Mouse (Mus musculus): ENCODE data around the gene Olfr91. TPM values are rescaled to one million over a fixed set of nuclear protein-coding genes. Genes with fewer than 3 reads are reported as not detected.

Olfr91 gene
- polyA plus RNA-seq, 1 experiment from 2014 or later: not detected

- no peak for ATAC-seq (ENCODE audit: insufficient number of reproducible peaks, insufficient read depth, low FRiP score, low TSS enrichment)
- no peaks in the 10 kb centered on the region for H3K27me3 ChIP-seq
- H3K9me3 ChIP-seq: no peaks in the 10 kb centered on the region
- H3K4me2 ChIP-seq (replicated peaks): no peak overlapping the region
- no peak overlapping the region for H3K27ac ChIP-seq
- H3K9ac ChIP-seq: no peak overlapping the region
- peaks cover 77% of the 10 kb centered on the region for H3K36me3 ChIP-seq
- no peak overlapping the region for H3K4me3 ChIP-seq
- WGBS: 83% methylated on average over 3 of the region's 3 CpGs
- no peaks in the 10 kb centered on the region for H3K4me1 ChIP-seq
Measured at GRCm38 (mm10) chr17:37061435-37061834, 36.6 kb downstream of the Olfr91 start.

- no peak overlapping the region for H3K4me3 ChIP-seq
- no peaks in the 10 kb centered on the region for H3K4me1 ChIP-seq
- H3K9me3 ChIP-seq: no peaks in the 10 kb centered on the region
- no peak overlapping the region for H3K27ac ChIP-seq
- no peak overlapping the region for H3K4me2 ChIP-seq (replicated peaks)
- WGBS: 90% methylated on average over 6 of the region's 6 CpGs
- ATAC-seq (ENCODE audit: insufficient number of reproducible peaks, insufficient read depth, low FRiP score, low TSS enrichment): no peak
- H3K36me3 ChIP-seq: peaks cover 63% of the 10 kb centered on the region
- H3K9ac ChIP-seq: no peak overlapping the region
- H3K27me3 ChIP-seq: no peaks in the 10 kb centered on the region
Measured at GRCm38 (mm10) chr17:37056957-37057356, 41.1 kb downstream of the Olfr91 start.

GRCm38 (mm10) chr17:37051745-37052144 is 46.3 kb downstream of the Olfr91 start:
- no peak overlapping the region for H3K27ac ChIP-seq
- peaks cover 33% of the 10 kb centered on the region for H3K36me3 ChIP-seq
- no peak overlapping the region; the same call in 1 of the 2 replicates for H3K4me3 ChIP-seq
- WGBS: 53% methylated on average over 4 of the region's 4 CpGs
- no peak for ATAC-seq (ENCODE audit: insufficient number of reproducible peaks, insufficient read depth, low FRiP score, low TSS enrichment)
- peak overlapping the region; percentile 94; the same call in 1 of the 2 replicates for H3K4me2 ChIP-seq (replicated peaks)
- no peak overlapping the region for H3K9ac ChIP-seq
- H3K27me3 ChIP-seq: 0 out of 2 replicates have a peak, but pooled peaks cover 5% of the 10 kb centered on the region
- no peaks in the 10 kb centered on the region for H3K9me3 ChIP-seq
- H3K4me1 ChIP-seq: peaks cover 30% of the 10 kb centered on the region

GRCm38 (mm10) chr17:37050876-37051275 is 47.2 kb downstream of the Olfr91 start:
- Histone ChIP-seq H3K9me3 (no peaks in the 10 kb centered on the region), H3K9ac (peak overlapping the region; percentile 75), H3K4me3 (peak overlapping the region; percentile 68), H3K4me2 (replicated peaks) (peak overlapping the region; percentile 94), H3K4me1 (peaks cover 31% of the 10 kb centered on the region), H3K27me3 (0 out of 2 replicates have a peak, but pooled peaks cover 5% of the 10 kb centered on the region), H3K36me3 (peaks cover 24% of the 10 kb centered on the region), H3K27ac (no peak overlapping the region)
- peak; percentile 5; the same call in 1 of the 2 replicates for ATAC-seq (ENCODE audit: insufficient number of reproducible peaks, insufficient read depth, low FRiP score, low TSS enrichment)
- WGBS: 2% methylated on average over 27 of the region's 27 CpGs

GRCm38 (mm10) chr17:37050399-37050798 is 47.7 kb downstream of the Olfr91 start:
- Histone ChIP-seq H3K9ac (peak overlapping the region; percentile 75), H3K27me3 (0 out of 2 replicates have a peak, but pooled peaks cover 5% of the 10 kb centered on the region), H3K4me1 (peaks cover 31% of the 10 kb centered on the region), H3K4me2 (replicated peaks) (peak overlapping the region; percentile 94), H3K27ac (no peak overlapping the region), H3K9me3 (no peaks in the 10 kb centered on the region), H3K4me3 (peak overlapping the region; percentile 68), H3K36me3 (peaks cover 19% of the 10 kb centered on the region; the same call in 1 of the 2 replicates)
- WGBS: under 1% methylated on average over 21 of the region's 22 CpGs
- ATAC-seq (ENCODE audit: insufficient number of reproducible peaks, insufficient read depth, low FRiP score, low TSS enrichment): peak; percentile 48

GRCm38 (mm10) chr17:37049570-37050310 is 48.3 kb downstream of the Olfr91 start:
- Histone ChIP-seq H3K4me1 (peaks cover 33% of the 10 kb centered on the region), H3K9me3 (no peaks in the 10 kb centered on the region), H3K27me3 (0 out of 2 replicates have a peak, but pooled peaks cover 5% of the 10 kb centered on the region), H3K9ac (peak overlapping the region; percentile 75), H3K36me3 (0 out of 2 replicates have a peak, but pooled peaks cover 15% of the 10 kb centered on the region), H3K4me2 (replicated peaks) (peak overlapping the region; percentile 94), H3K27ac (no peak overlapping the region), H3K4me3 (peak overlapping the region; percentile 68)
- 2% methylated on average over 39 of the region's 39 CpGs for WGBS
- ATAC-seq (ENCODE audit: insufficient number of reproducible peaks, insufficient read depth, low FRiP score, low TSS enrichment): no peak

GRCm38 (mm10) chr17:37048383-37048782 is 49.7 kb downstream of the Olfr91 start:
- H3K4me2 ChIP-seq (replicated peaks): 0 out of 2 replicates have a peak overlapping the region, but pooled peaks have one; percentile 9
- H3K9me3 ChIP-seq: no peaks in the 10 kb centered on the region
- 59% methylated on average over 7 of the region's 7 CpGs for WGBS
- H3K4me1 ChIP-seq: peaks cover 33% of the 10 kb centered on the region
- ATAC-seq (ENCODE audit: insufficient number of reproducible peaks, insufficient read depth, low FRiP score, low TSS enrichment): no peak
- H3K4me3 ChIP-seq: 0 out of 2 replicates have a peak overlapping the region, but pooled peaks have one; percentile 6
- no peak overlapping the region for H3K9ac ChIP-seq
- H3K27ac ChIP-seq: no peak overlapping the region
- 0 out of 2 replicates have a peak, but pooled peaks cover 5% of the 10 kb centered on the region for H3K27me3 ChIP-seq
- 0 out of 2 replicates have a peak, but pooled peaks cover 2% of the 10 kb centered on the region for H3K36me3 ChIP-seq

GRCm38 (mm10) chr17:37047981-37048380 is 50.1 kb downstream of the Olfr91 start:
- H3K4me1 ChIP-seq: peaks cover 33% of the 10 kb centered on the region
- 0 out of 2 replicates have a peak, but pooled peaks cover 5% of the 10 kb centered on the region for H3K27me3 ChIP-seq
- 28% methylated on average over 3 of the region's 3 CpGs for WGBS
- ATAC-seq (ENCODE audit: insufficient number of reproducible peaks, insufficient read depth, low FRiP score, low TSS enrichment): no peak
- H3K4me2 ChIP-seq (replicated peaks): 0 out of 2 replicates have a peak overlapping the region, but pooled peaks have one; percentile 9
- H3K27ac ChIP-seq: no peak overlapping the region
- no peak overlapping the region for H3K4me3 ChIP-seq
- H3K9ac ChIP-seq: no peak overlapping the region
- no peaks in the 10 kb centered on the region for H3K36me3 ChIP-seq
- no peaks in the 10 kb centered on the region for H3K9me3 ChIP-seq

- Histone ChIP-seq H3K4me2 (replicated peaks) (peak overlapping the region; percentile 88), H3K27ac (no peak overlapping the region), H3K4me1 (peaks cover 33% of the 10 kb centered on the region)
Measured at GRCm38 (mm10) chr17:37047332-37047976, 50.6 kb downstream of the Olfr91 start.

GRCm38 (mm10) chr17:37046312-37047112 is 51.6 kb downstream of the Olfr91 start:
- H3K36me3 ChIP-seq: no peaks in the 10 kb centered on the region
- peak overlapping the region; percentile 88 for H3K4me3 ChIP-seq
- peak overlapping the region; percentile 91 for H3K27ac ChIP-seq
- H3K4me2 ChIP-seq (replicated peaks): peak overlapping the region; percentile 88
- peak overlapping the region; percentile 87 for H3K9ac ChIP-seq
- H3K27me3 ChIP-seq: 0 out of 2 replicates have a peak, but pooled peaks cover 5% of the 10 kb centered on the region
- H3K9me3 ChIP-seq: no peaks in the 10 kb centered on the region
- peaks cover 32% of the 10 kb centered on the region for H3K4me1 ChIP-seq
- under 1% methylated on average over 51 of the region's 58 CpGs for WGBS
- peak; percentile 64 for ATAC-seq (ENCODE audit: insufficient number of reproducible peaks, insufficient read depth, low FRiP score, low TSS enrichment)

More at GRCm38 (mm10) chr17:37047332-37047976, 50.6 kb downstream of the Olfr91 start:
- ATAC-seq (ENCODE audit: insufficient number of reproducible peaks, insufficient read depth, low FRiP score, low TSS enrichment): no peak
- Histone ChIP-seq H3K36me3 (no peaks in the 10 kb centered on the region), H3K27me3 (0 out of 2 replicates have a peak, but pooled peaks cover 5% of the 10 kb centered on the region), H3K4me3 (peak overlapping the region; percentile 88), H3K9me3 (no peaks in the 10 kb centered on the region), H3K9ac (peak overlapping the region; percentile 87; the same call in 1 of the 2 replicates)
- 13% methylated on average over 19 of the region's 19 CpGs for WGBS
